Comparison of ENCODE assay signal across 7 mouse cellular contexts in the genomic region with DNA sequence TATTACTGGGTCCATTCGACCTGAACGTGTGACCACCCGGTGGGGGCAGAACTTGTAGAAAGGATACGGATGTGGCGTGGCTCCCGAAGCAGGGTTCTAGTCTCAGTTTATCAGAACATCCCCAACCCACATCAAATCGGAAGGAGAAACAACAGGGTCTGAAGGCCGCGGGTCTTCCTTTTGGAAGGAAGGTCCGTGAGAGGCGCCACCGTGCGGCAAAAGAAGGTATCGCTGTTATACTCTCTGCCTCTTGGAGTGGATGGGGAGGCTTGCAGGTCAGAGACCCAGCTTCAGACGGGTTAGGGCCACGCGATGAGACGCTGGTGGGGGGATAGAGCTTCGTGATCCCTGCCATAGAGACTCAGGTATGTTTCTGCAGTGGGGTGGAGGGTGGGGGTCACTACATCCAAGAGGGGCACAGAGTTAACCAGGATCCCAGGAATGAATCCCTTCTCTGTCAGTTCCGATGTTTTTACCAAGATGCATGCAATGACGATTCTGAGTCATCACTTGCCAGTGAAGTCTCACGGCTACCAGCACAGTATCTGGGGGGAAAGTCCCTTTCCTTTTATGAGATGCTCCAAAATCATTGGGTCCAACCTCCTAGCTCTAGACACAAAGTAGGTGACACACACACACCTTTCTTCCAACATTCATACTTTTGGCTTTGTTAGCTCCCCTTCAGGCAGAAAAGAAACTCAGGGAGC. TPM values are rescaled to one million over a fixed set of nuclear protein-coding genes. Genes with fewer than 3 reads are reported as not detected.
DNase-seq lines count a peak whose midpoint lies in the region; ATAC-seq and TF ChIP-seq lines count a peak whose summit lies in the region.

No protein-coding gene starts in this region.

- no peaks in the 10 kb centered on the region for H3K4me1 ChIP-seq in ES-Bruce4 (ENCODE audit: control insufficient read depth, insufficient read depth, low read length)
- H3K4me1 ChIP-seq in kidney, embryonic 16.5 days (ENCODE audit: insufficient read depth, low read length): peaks cover 10% of the 10 kb centered on the region; the same call in 1 of the 2 replicates
- H3K4me1 ChIP-seq in lung, postnatal 0 days (ENCODE audit: insufficient read depth, low read depth, low read length): no peaks in the 10 kb centered on the region

- H3K4me3 ChIP-seq in ES-Bruce4 (ENCODE audit: low read depth, low read length): no peak overlapping the region
- H3K4me3 ChIP-seq in kidney, embryonic 16.5 days (ENCODE audit: low read length): no peak overlapping the region
- H3K4me3 ChIP-seq in lung, postnatal 0 days (ENCODE audit: low read depth, low read length): no peak overlapping the region

- 0 out of 2 replicates have a peak, but pooled peaks have one; percentile 25 for ATAC-seq in kidney, embryonic 16.5 days (ENCODE audit: low FRiP score, low TSS enrichment)
- ATAC-seq in lung, postnatal 0 days: no peak

- no peak overlapping the region for H3K27ac ChIP-seq in ES-Bruce4 (ENCODE audit: insufficient read depth, low read length)
- H3K27ac ChIP-seq in kidney, embryonic 16.5 days (ENCODE audit: low read length): no peak overlapping the region
- no peak overlapping the region for H3K27ac ChIP-seq in lung, postnatal 0 days (ENCODE audit: low read length)

- no peak overlapping the region for H3K9ac ChIP-seq in ES-Bruce4 (ENCODE audit: low read depth, poor library complexity, severe bottlenecking)
- no peak overlapping the region for H3K9ac ChIP-seq in kidney, embryonic 16.5 days (replicated peaks; ENCODE audit: low read length)
- no peak overlapping the region for H3K9ac ChIP-seq in lung, postnatal 0 days (replicated peaks; ENCODE audit: low read depth)

- 0 out of 2 replicates have a peak, but pooled peaks cover 2% of the 10 kb centered on the region for H3K9me3 ChIP-seq in ES-Bruce4 (replicated peaks; ENCODE audit: control insufficient read depth, insufficient read depth, low read length, poor library complexity, severe bottlenecking)
- H3K9me3 ChIP-seq in kidney, embryonic 16.5 days (ENCODE audit: low read length): no peaks in the 10 kb centered on the region
- H3K9me3 ChIP-seq in lung, postnatal 0 days (ENCODE audit: low read length): no peaks in the 10 kb centered on the region

- H3K4me2 ChIP-seq in kidney, embryonic 16.5 days (replicated peaks; ENCODE audit: low read depth, low read length): peak overlapping the region; percentile 22; the same call in 1 of the 2 replicates
- no peak overlapping the region; the same call in 1 of the 2 replicates for H3K4me2 ChIP-seq in lung, postnatal 0 days (replicated peaks; ENCODE audit: low read depth, low read length)

- no peaks in the 10 kb centered on the region for H3K27me3 ChIP-seq in ES-Bruce4 (ENCODE audit: control insufficient read depth, insufficient read depth, low read length, poor library complexity, severe bottlenecking)
- H3K27me3 ChIP-seq in kidney, embryonic 16.5 days (ENCODE audit: insufficient read depth, low read length): 0 out of 2 replicates have a peak, but pooled peaks cover 3% of the 10 kb centered on the region
- no peaks in the 10 kb centered on the region for H3K27me3 ChIP-seq in lung, postnatal 0 days (replicated peaks; ENCODE audit: insufficient read depth, low read length)

- TF ChIP-seq CTCF in ES-Bruce4 (IDR thresholded peaks at IDR 0.05; ENCODE audit: low read depth, low read length): peak; percentile 72
- TF ChIP-seq CTCF in lung, postnatal 0 days (IDR thresholded peaks at IDR 0.05): peak; percentile 81

- whole genome bisulfite sequencing in kidney, embryonic 16.5 days: 27% methylated on average over 22 of the region's 22 CpGs
- WGBS in lung, postnatal 0 days: 23% methylated on average over 22 of the region's 22 CpGs

- TF ChIP-seq POLR2A in ES-Bruce4 (IDR thresholded peaks at IDR 0.05; ENCODE audit: insufficient read depth, low read length): no peak

- H3K36me3 ChIP-seq in ES-Bruce4 (ENCODE audit: control insufficient read depth, insufficient read depth, low read length, poor library complexity, severe bottlenecking): no peaks in the 10 kb centered on the region
- no peaks in the 10 kb centered on the region for H3K36me3 ChIP-seq in kidney, embryonic 16.5 days (ENCODE audit: insufficient read depth, low read length)
- H3K36me3 ChIP-seq in lung, postnatal 0 days (ENCODE audit: insufficient read depth, low read length): no peaks in the 10 kb centered on the region

- DNase-seq in CD4-positive helper T cell, adult 2 months (ENCODE audit: low read depth, low spot score): peak; percentile 74
- peak; percentile 72 for DNase-seq in cerebellum, adult 8-10 months
- peak; percentile 41 to 49 for DNase-seq in gastrocnemius, adult 8-10 months (ENCODE audit: low spot score in 2 of 2)
- peak; percentile 53 for DNase-seq in lung, postnatal 0 days (ENCODE audit: low spot score)
- DNase-seq in spleen, adult 12 weeks (ENCODE audit: low spot score): peak; percentile 51

- TF ChIP-seq EP300 in ES-Bruce4 (IDR thresholded peaks at IDR 0.05; ENCODE audit: insufficient read depth, low read depth, low read length): no peak
- TF ChIP-seq EP300 in lung, postnatal 0 days (IDR thresholded peaks at IDR 0.05): no peak

RNA-seq across cellular contexts. Expression of a gene that starts 17.2 kb away (rescaled TPM):
- polyA plus RNA-seq in ES-Bruce4 (2011; ENCODE audit: insufficient read depth, insufficient read length, low read depth, missing spikeins): 22.8 and 24.3 TPM in 2 replicates
- 10 to 100 TPM; 31.5 to 35.9 (median 33.8) TPM for total RNA-seq in gastrocnemius, adult 8-10 months (2022)
- 37.7 and 42.8 TPM in 2 replicates for polyA plus RNA-seq in kidney, embryonic 16.5 days (2015; fragmentation: Nextera tagmentation; extraction: Ambion mirVana)
- 53.9 and 57.6 TPM in 2 replicates for polyA plus RNA-seq in lung, postnatal 0 days (2015; fragmentation: Nextera tagmentation; extraction: Ambion mirVana)

RNA-seq across cellular contexts. Expression of a gene that starts 34.3 kb away (rescaled TPM):
- 0.70 and 1.9 TPM in 2 replicates for polyA plus RNA-seq in ES-Bruce4 (2011; ENCODE audit: insufficient read depth, insufficient read length, low read depth, missing spikeins)
- not detected for total RNA-seq in gastrocnemius, adult 8-10 months (2022)
- 0.44 and 0.58 TPM in 2 replicates for polyA plus RNA-seq in kidney, embryonic 16.5 days (2015; fragmentation: Nextera tagmentation; extraction: Ambion mirVana)
- polyA plus RNA-seq in lung, postnatal 0 days (2015; fragmentation: Nextera tagmentation; extraction: Ambion mirVana): 4.0 and 4.7 TPM in 2 replicates

RNA-seq across cellular contexts. Expression of a gene that starts 55.3 kb away (rescaled TPM):
- 53.0 and 58.4 TPM in 2 replicates for polyA plus RNA-seq in ES-Bruce4 (2011; ENCODE audit: insufficient read depth, insufficient read length, low read depth, missing spikeins)
- total RNA-seq in gastrocnemius, adult 8-10 months (2022): 10 to 100 TPM; 26.7 to 28.9 (median 27.8) TPM
- 59.9 and 61.8 TPM in 2 replicates for polyA plus RNA-seq in kidney, embryonic 16.5 days (2015; fragmentation: Nextera tagmentation; extraction: Ambion mirVana)
- 80.8 and 85.9 TPM in 2 replicates for polyA plus RNA-seq in lung, postnatal 0 days (2015; fragmentation: Nextera tagmentation; extraction: Ambion mirVana)
